Mouse (Mus musculus): ENCODE measurements around the gene Tubg1. TPM values are rescaled to one million over a fixed set of nuclear protein-coding genes. Genes with fewer than 3 reads are reported as not detected.

Gene Tubg1
- total and polyA plus RNA-seq, 2 experiments: 7.6 to 11.9 TPM

GRCm38 (mm10) chr11:101167211-101167962 lies 47.6 kb downstream of the Tubg1 start:
- Histone ChIP-seq H3K79me2 (ENCODE audit: control insufficient read depth, insufficient read depth, low read length) (peaks cover 12% of the 10 kb centered on the region; the same call in 1 of the 2 replicates), H3K36me3 (ENCODE audit: control insufficient read depth, insufficient read depth, low read length) (peaks cover 32% of the 10 kb centered on the region), H3K4me1 (ENCODE audit: control insufficient read depth, insufficient read depth, low read length) (peaks cover 10% of the 10 kb centered on the region), H3K27ac (replicated peaks; ENCODE audit: insufficient read depth, low read depth, low read length) (no peak overlapping the region), H3K9ac (ENCODE audit: low read depth, low read length) (no peak overlapping the region), H3K27me3 (ENCODE audit: control insufficient read depth, insufficient read depth, low read length) (no peaks in the 10 kb centered on the region), H3K4me3 (ENCODE audit: insufficient read depth, low read depth, low read length) (no peak overlapping the region)
- DNase-seq (ENCODE audit: extremely low read depth, low read depth, low spot score): no peak
- 93% methylated on average over 19 of the region's 19 CpGs for WGBS
- TF ChIP-seq CTCF (IDR thresholded peaks at IDR 0.05; ENCODE audit: low read depth, low read length) (no peak), POLR2A (IDR thresholded peaks at IDR 0.05; ENCODE audit: extremely low read depth, insufficient read depth, low read length) (no peak)

GRCm38 (mm10) chr11:101167963-101168300 lies 48.2 kb downstream of the Tubg1 start:
- Histone ChIP-seq H3K9ac (ENCODE audit: low read depth, low read length) (no peak overlapping the region), H3K27ac (replicated peaks; ENCODE audit: insufficient read depth, low read depth, low read length) (no peak overlapping the region), H3K79me2 (ENCODE audit: control insufficient read depth, insufficient read depth, low read length) (peaks cover 12% of the 10 kb centered on the region; the same call in 1 of the 2 replicates), H3K4me1 (ENCODE audit: control insufficient read depth, insufficient read depth, low read length) (peaks cover 11% of the 10 kb centered on the region), H3K27me3 (ENCODE audit: control insufficient read depth, insufficient read depth, low read length) (no peaks in the 10 kb centered on the region), H3K4me3 (ENCODE audit: insufficient read depth, low read depth, low read length) (no peak overlapping the region), H3K36me3 (ENCODE audit: control insufficient read depth, insufficient read depth, low read length) (peaks cover 32% of the 10 kb centered on the region)
- no peak for DNase-seq (ENCODE audit: extremely low read depth, low read depth, low spot score)
- WGBS: 87% methylated on average over 8 of the region's 8 CpGs
- TF ChIP-seq POLR2A (IDR thresholded peaks at IDR 0.05; ENCODE audit: extremely low read depth, insufficient read depth, low read length) (no peak), CTCF (IDR thresholded peaks at IDR 0.05; ENCODE audit: low read depth, low read length) (no peak)

DNA sequence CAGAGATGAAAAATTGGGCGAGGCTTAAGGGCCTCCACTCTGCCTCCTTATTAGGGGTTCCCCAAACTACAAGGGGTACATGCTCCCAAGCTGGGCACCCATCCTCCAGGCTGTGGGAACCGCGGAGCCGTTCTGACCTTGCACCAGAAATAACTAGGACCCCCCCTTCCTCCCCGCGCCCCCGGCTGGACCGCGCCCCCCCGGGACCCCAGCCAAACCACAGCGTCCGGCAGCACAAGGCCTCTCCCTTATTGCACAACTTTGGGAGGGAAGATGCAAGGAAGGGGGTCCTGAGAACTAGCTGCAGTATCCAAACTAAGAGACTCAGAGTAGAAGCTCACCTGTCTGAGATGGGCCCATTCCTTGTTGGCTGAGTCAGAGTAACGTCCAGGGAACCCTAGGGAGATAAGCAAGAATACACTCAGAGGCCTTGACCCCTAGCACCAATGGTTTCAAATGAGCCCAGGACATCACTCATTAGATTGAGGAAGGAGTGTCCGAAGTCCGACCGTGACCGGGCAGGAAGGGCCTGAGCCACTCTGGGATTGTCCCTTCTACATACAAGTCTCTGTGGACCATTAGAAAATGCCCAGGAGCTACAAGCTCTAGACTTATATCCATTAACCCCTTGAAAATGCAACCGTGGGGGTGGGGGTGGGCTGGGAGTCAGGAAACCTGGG lies 48.7 kb downstream of the Tubg1 start:
- Histone ChIP-seq H3K27ac (replicated peaks; ENCODE audit: insufficient read depth, low read depth, low read length) (no peak overlapping the region), H3K4me3 (ENCODE audit: insufficient read depth, low read depth, low read length) (no peak overlapping the region), H3K27me3 (ENCODE audit: control insufficient read depth, insufficient read depth, low read length) (no peaks in the 10 kb centered on the region), H3K4me1 (ENCODE audit: control insufficient read depth, insufficient read depth, low read length) (peaks cover 15% of the 10 kb centered on the region), H3K36me3 (ENCODE audit: control insufficient read depth, insufficient read depth, low read length) (peaks cover 32% of the 10 kb centered on the region), H3K9ac (ENCODE audit: low read depth, low read length) (no peak overlapping the region), H3K79me2 (ENCODE audit: control insufficient read depth, insufficient read depth, low read length) (peaks cover 12% of the 10 kb centered on the region; the same call in 1 of the 2 replicates)
- no peak for TF ChIP-seq CTCF (IDR thresholded peaks at IDR 0.05; ENCODE audit: low read depth, low read length)
- no peak for TF ChIP-seq POLR2A (IDR thresholded peaks at IDR 0.05; ENCODE audit: extremely low read depth, insufficient read depth, low read length)
- 56% methylated on average over 18 of the region's 18 CpGs for WGBS
- DNase-seq (ENCODE audit: extremely low read depth, low read depth, low spot score): no peak

DNA sequence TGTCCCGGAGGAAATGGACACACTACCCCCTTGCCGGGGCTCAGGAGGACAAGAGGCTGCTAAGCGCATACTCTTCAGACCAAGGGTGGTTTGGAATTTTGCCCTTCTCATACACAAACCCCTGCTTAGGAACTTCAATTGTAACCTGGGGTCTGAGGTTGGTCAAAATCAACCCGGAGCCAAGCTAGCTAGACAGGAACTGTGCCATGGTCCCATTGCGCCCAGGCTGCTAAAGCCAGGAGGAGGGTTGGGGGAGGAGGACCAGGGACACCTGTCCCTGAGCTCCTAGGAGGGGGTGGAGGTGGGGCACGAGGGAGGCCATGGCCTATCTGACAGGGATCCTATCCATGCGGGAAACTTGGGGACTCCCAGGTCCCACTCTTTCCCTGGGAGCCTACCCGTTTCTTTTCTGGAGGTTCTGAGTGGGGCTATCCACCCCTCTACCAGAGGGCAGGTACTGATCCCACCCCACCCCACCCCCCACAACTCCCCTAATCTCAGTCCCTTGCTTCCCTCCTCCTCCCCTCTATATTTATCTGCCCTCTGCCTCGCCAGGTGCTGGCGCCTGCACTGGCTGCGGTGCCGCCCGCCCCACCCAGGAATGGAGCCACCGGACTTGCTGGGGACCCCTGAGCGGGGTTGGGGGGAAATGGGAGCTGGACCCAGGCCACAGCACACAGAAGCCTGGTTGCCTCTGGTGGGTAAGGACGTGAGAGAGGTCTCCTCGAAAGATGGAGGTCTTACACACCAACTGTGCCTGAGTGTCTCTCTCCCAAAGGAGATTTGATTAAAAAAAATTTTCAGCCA lies 49.8 kb downstream of the Tubg1 start:
- no peak for TF ChIP-seq POLR2A (IDR thresholded peaks at IDR 0.05; ENCODE audit: extremely low read depth, insufficient read depth, low read length)
- TF ChIP-seq CTCF (IDR thresholded peaks at IDR 0.05; ENCODE audit: low read depth, low read length): no peak
- Histone ChIP-seq H3K27ac (replicated peaks; ENCODE audit: insufficient read depth, low read depth, low read length) (no peak overlapping the region), H3K9ac (ENCODE audit: low read depth, low read length) (peak overlapping the region; percentile 86), H3K79me2 (ENCODE audit: control insufficient read depth, insufficient read depth, low read length) (peaks cover 12% of the 10 kb centered on the region; the same call in 1 of the 2 replicates), H3K4me3 (ENCODE audit: insufficient read depth, low read depth, low read length) (peak overlapping the region; percentile 80), H3K36me3 (ENCODE audit: control insufficient read depth, insufficient read depth, low read length) (peaks cover 26% of the 10 kb centered on the region), H3K4me1 (ENCODE audit: control insufficient read depth, insufficient read depth, low read length) (peaks cover 22% of the 10 kb centered on the region), H3K27me3 (ENCODE audit: control insufficient read depth, insufficient read depth, low read length) (no peaks in the 10 kb centered on the region)
- WGBS: 40% methylated on average over 17 of the region's 17 CpGs
- no peak for DNase-seq (ENCODE audit: extremely low read depth, low read depth, low spot score)

- Histone ChIP-seq H3K4me1 (ENCODE audit: control insufficient read depth, insufficient read depth, low read length) (peaks cover 22% of the 10 kb centered on the region), H3K4me3 (ENCODE audit: insufficient read depth, low read depth, low read length) (peak within 1 kb of the TSS; percentile 80), H3K27me3 (ENCODE audit: control insufficient read depth, insufficient read depth, low read length) (no peaks in the 10 kb centered on the region), H3K79me2 (ENCODE audit: control insufficient read depth, insufficient read depth, low read length) (peaks cover 12% of the 10 kb centered on the region; the same call in 1 of the 2 replicates), H3K36me3 (ENCODE audit: control insufficient read depth, insufficient read depth, low read length) (peaks cover 17% of the 10 kb centered on the region), H3K27ac (replicated peaks; ENCODE audit: insufficient read depth, low read depth, low read length) (peak within 1 kb of the TSS; percentile 82), H3K9ac (ENCODE audit: low read depth, low read length) (peak within 1 kb of the TSS; percentile 86)
- TF ChIP-seq POLR2A (IDR thresholded peaks at IDR 0.05; ENCODE audit: extremely low read depth, insufficient read depth, low read length): no peak
- TF ChIP-seq CTCF (IDR thresholded peaks at IDR 0.05; ENCODE audit: low read depth, low read length): peak; percentile 22; the same call in 1 of the 2 replicates
- WGBS: under 1% methylated on average over 35 of the region's 35 CpGs
- peak; percentile 53 for DNase-seq (ENCODE audit: extremely low read depth, low read depth, low spot score)
Observed at GRCm38 (mm10) chr11:101170354-101170810, 50.6 kb downstream of the Tubg1 start, which contains the start of gene Cntnap1. Gene Cntnap1, plus strand, starts transcription at chr11:101170523.
